Mouse (Mus musculus) gastrocnemius, postnatal 10 days (tissue): ENCODE measurements at regions not wholly inside any gene's neighbourhood (a gene's known extent, or its start where the extent isn't known, plus 50 kb on each side); places are given as distances from the start of the nearest gene placed in this dataset.
A peak's percentile ranks its signal among the peaks of the same experiment; 100 is the strongest.

Experiments used
- DNase-seq: peaks from one replicate; pipeline ENCODE4 v3.0.0; 2021; ENCODE audit warnings: mixed read lengths

GRCm38 (mm10) chr9:51379589-51379988, 50.9 kb upstream of the 1810046K07Rik start:
- DNase-seq: no peak

GRCm38 (mm10) chr9:51393921-51394320, 65.2 kb upstream of the 1810046K07Rik start:
- no peak for DNase-seq

- peak; percentile 26 for DNase-seq
Measured at GRCm38 (mm10) chr9:51394372-51394771, 65.7 kb upstream of the 1810046K07Rik start.

- DNase-seq: no peak
Measured at GRCm38 (mm10) chr9:51396801-51397200, 68.1 kb upstream of the 1810046K07Rik start.

GRCm38 (mm10) chr9:51397589-51398220, 69.0 kb upstream of the 1810046K07Rik start:
- DNase-seq: no peak

- no peak for DNase-seq
Measured at GRCm38 (mm10) chr9:51398886-51399285, 70.2 kb upstream of the 1810046K07Rik start.

- no peak for DNase-seq
Measured at GRCm38 (mm10) chr9:51399356-51399755, 70.6 kb upstream of the 1810046K07Rik start.

GRCm38 (mm10) chr9:51401779-51402178, 73.1 kb upstream of the 1810046K07Rik start:
- no peak for DNase-seq

- DNase-seq: no peak
Measured at GRCm38 (mm10) chr9:51407978-51408377, 79.3 kb upstream of the 1810046K07Rik start.

GRCm38 (mm10) chr9:51418923-51419482, 90.3 kb upstream of the 1810046K07Rik start:
- DNase-seq: no peak

- DNase-seq: no peak
Measured at GRCm38 (mm10) chr9:51422553-51422952, 93.8 kb upstream of the 1810046K07Rik start.

- no peak for DNase-seq
Measured at GRCm38 (mm10) chr9:51423341-51423740, 94.6 kb upstream of the 1810046K07Rik start.

- no peak for DNase-seq
Measured at GRCm38 (mm10) chr9:51430426-51430825, 101.7 kb upstream of the 1810046K07Rik start.

- DNase-seq: no peak
Measured at GRCm38 (mm10) chr9:51437130-51437529, 108.4 kb upstream of the 1810046K07Rik start.

- peak; percentile 11 for DNase-seq
Measured at GRCm38 (mm10) chr9:51441773-51442381, 113.2 kb upstream of the 1810046K07Rik start.

GRCm38 (mm10) chr9:51455690-51456089, 127.0 kb upstream of the 1810046K07Rik start:
- DNase-seq: no peak

GRCm38 (mm10) chr9:51462463-51463024, 133.8 kb upstream of the 1810046K07Rik start:
- no peak for DNase-seq

GRCm38 (mm10) chr9:51470031-51470430, 141.3 kb upstream of the 1810046K07Rik start:
- DNase-seq: no peak

- no peak for DNase-seq
Measured at GRCm38 (mm10) chr9:51476511-51477056, 147.9 kb upstream of the 1810046K07Rik start.

GRCm38 (mm10) chr9:51487840-51488239, 159.1 kb upstream of the 1810046K07Rik start:
- no peak for DNase-seq

GRCm38 (mm10) chr9:51507265-51507913, 178.7 kb upstream of the 1810046K07Rik start:
- no peak for DNase-seq

GRCm38 (mm10) chr9:51517643-51518042, 188.9 kb upstream of the 1810046K07Rik start:
- no peak for DNase-seq

GRCm38 (mm10) chr9:51518376-51518775, 189.7 kb upstream of the 1810046K07Rik start:
- DNase-seq: no peak
